Mouse (Mus musculus) lung, adult 2 months (tissue): ENCODE measurements around the gene Dazap1.

Experiments used
- CTCF ChIP-seq: fragments of 200-500 bp; IDR thresholded peaks from 2 replicates; pipeline ENCODE4 v1.5.1; 2011; ENCODE audit warnings: mild to moderate bottlenecking, low read length, control low read depth; ENCODE audit not compliant: insufficient read depth
- POLR2A ChIP-seq: fragments of 200-500 bp; IDR thresholded peaks from 2 replicates; pipeline ENCODE4 v1.6.1; 2011; ENCODE audit warnings: low read depth, mild to moderate bottlenecking, control low read depth, low read length, borderline replicate concordance; ENCODE audit errors: extremely low read depth

DNA sequence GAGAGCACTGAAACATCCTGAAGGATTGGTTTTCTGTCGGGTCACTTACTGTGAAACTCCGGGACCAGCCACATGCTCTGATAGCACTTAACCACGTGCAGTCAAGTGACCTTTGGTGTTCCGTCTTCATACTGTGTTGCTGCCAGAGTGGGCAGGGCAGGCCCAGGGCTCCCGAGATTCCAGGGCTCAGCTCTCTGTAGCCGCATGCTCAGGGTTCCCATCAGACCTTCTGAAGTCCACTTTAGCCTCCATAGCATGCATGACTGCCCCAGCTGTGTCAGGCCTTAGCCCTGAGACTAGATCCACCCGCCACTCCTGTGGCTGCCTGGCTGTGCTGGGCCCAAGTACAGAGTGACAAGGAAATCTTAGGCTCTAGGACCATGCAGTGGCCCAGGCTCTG lies 20.0 kb downstream of the Dazap1 start:
- TF ChIP-seq CTCF (no peak), POLR2A (no peak)
